Mouse (Mus musculus) E14TG2a.4 (cell line): ENCODE results near the gene Vps13c.

Source experiments
- H3K27me3 ChIP-seq: 2 replicates; pipeline ENCODE4 v1.6.1; 2014; ENCODE audit warnings: low read length, control low read depth; ENCODE audit not compliant: insufficient read depth
- H3K36me3 ChIP-seq: 2 replicates; pipeline ENCODE4 v1.6.1; 2014; ENCODE audit warnings: low read length, control low read depth; ENCODE audit not compliant: insufficient read depth
- H3K4me1 ChIP-seq: replicated peaks from 2 replicates; pipeline ENCODE4 v1.6.1; 2014; ENCODE audit warnings: low read depth, low read length, control low read depth
- H3K4me3 ChIP-seq: replicated peaks from 2 replicates; pipeline ENCODE4 v1.5.1; 2014; ENCODE audit warnings: mild to moderate bottlenecking, low read length
- H3K9me3 ChIP-seq: 2 replicates; pipeline ENCODE4 v1.6.1; 2014; ENCODE audit warnings: low read length, control low read depth
- CTCF ChIP-seq: conservative IDR thresholded peaks from 2 replicates; pipeline ENCODE4 v1.5.1; 2014; ENCODE audit warnings: low read length
- NANOG ChIP-seq: IDR thresholded peaks from 2 replicates; pipeline ENCODE4 v1.6.1; 2014; ENCODE audit warnings: borderline replicate concordance, low read length, mixed read lengths
- POU5F1 ChIP-seq: IDR thresholded peaks from 2 replicates; pipeline ENCODE4 v1.6.1; 2014; ENCODE audit warnings: low read length, borderline replicate concordance

The Vps13c gene

DNA sequence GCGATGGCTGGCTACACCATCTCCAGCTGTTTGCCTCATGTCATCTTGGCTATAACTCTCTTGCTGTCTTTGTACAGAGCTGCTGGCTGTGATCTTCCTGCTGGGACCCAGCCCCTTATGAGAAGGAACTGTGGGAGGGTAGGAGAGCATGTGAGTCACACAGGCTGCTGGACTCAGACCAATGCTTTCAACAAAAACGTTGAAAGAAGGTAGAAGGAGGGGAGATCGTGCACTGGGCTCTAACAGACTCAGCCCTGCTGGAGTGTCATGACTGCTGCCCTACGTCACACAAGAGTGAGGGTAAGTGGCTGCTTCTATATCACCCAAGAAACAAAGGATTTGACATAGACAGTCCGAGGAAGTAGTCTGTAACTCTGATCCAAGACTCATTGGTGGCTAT, 193.6 kb downstream of the Vps13c start:
- H3K4me3 ChIP-seq, result no peak overlapping the region
- H3K9me3 ChIP-seq, result no peaks in the 10 kb centered on the region
- TF ChIP-seq NANOG (no peak), CTCF (no peak), POU5F1 (no peak)
- H3K27me3 ChIP-seq, result no peaks in the 10 kb centered on the region
- no peaks in the 10 kb centered on the region for H3K36me3 ChIP-seq
- H3K4me1 ChIP-seq, result 0 out of 2 replicates have a peak, but pooled peaks cover 3% of the 10 kb centered on the region
